In the genomic region with DNA sequence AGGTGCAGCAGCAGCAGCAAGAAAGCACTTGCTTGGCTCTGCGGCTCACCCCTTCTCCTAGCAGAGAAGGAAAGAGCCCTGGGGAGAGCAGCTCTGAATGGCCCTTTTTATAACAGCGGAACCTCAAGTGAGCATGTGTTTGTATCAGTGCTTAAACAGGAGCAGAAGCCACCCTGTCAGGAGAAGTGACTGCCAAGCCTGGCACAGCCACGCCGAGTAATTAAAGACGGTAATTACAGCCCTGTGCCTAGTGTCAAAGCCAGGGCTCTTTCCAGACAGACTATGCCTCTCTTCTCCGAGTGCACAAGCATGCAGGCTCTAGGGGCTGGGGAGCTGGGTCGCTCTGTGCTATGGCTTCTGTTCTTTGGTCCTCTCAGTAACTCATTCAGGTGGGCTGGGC, we compare ENCODE assay signal across 8 mouse cellular contexts. TPM values are rescaled to one million over a fixed set of nuclear protein-coding genes. Genes with fewer than 3 reads are reported as not detected.
DNase-seq lines count a peak whose midpoint lies in the region; ATAC-seq and TF ChIP-seq lines count a peak whose summit lies in the region.

No protein-coding gene starts in this region.

- no peaks in the 10 kb centered on the region for H3K27me3 ChIP-seq in hindbrain, embryonic 10.5 days (ENCODE audit: insufficient read depth, poor library complexity, severe bottlenecking)
- no peaks in the 10 kb centered on the region for H3K27me3 ChIP-seq in hindbrain, embryonic 11.5 days (ENCODE audit: control insufficient read depth, insufficient read depth, low read length)
- H3K27me3 ChIP-seq in cerebellum, adult 2 months (ENCODE audit: control insufficient read depth, insufficient read depth, low read length) = no peaks in the 10 kb centered on the region; the same call in 1 of the 2 replicates
- H3K27me3 ChIP-seq in forebrain, postnatal 0 days (ENCODE audit: insufficient read depth, low read length) = no peaks in the 10 kb centered on the region
- no peaks in the 10 kb centered on the region for H3K27me3 ChIP-seq in limb, embryonic 10.5 days (ENCODE audit: low read depth, poor library complexity, severe bottlenecking)

- no peak for ATAC-seq in hindbrain, embryonic 11.5 days (ENCODE audit: low FRiP score)
- ATAC-seq in forebrain, postnatal 0 days = peak; percentile 95

- H3K27ac ChIP-seq in hindbrain, embryonic 10.5 days = peak overlapping the region; percentile 56; the same call in 1 of the 2 replicates
- no peak overlapping the region for H3K27ac ChIP-seq in hindbrain, embryonic 11.5 days (ENCODE audit: low read depth, low read length)
- no peak overlapping the region for H3K27ac ChIP-seq in cerebellum, adult 2 months (ENCODE audit: insufficient read depth, low read length)
- H3K27ac ChIP-seq in forebrain, postnatal 0 days (ENCODE audit: low read depth, low read length) = peak overlapping the region; percentile 11
- peak overlapping the region; percentile 61 for H3K27ac ChIP-seq in limb, embryonic 10.5 days

- no peak overlapping the region for H3K4me3 ChIP-seq in hindbrain, embryonic 10.5 days
- no peak overlapping the region for H3K4me3 ChIP-seq in hindbrain, embryonic 11.5 days (ENCODE audit: low read depth, low read length)
- no peak overlapping the region for H3K4me3 ChIP-seq in cerebellum, adult 2 months (replicated peaks; ENCODE audit: insufficient read depth, low read depth, low read length)
- H3K4me3 ChIP-seq in forebrain, postnatal 0 days (ENCODE audit: low read depth, low read length) = no peak overlapping the region
- H3K4me3 ChIP-seq in limb, embryonic 10.5 days = no peak overlapping the region

- no peaks in the 10 kb centered on the region for H3K36me3 ChIP-seq in hindbrain, embryonic 10.5 days
- no peaks in the 10 kb centered on the region for H3K36me3 ChIP-seq in hindbrain, embryonic 11.5 days (ENCODE audit: control insufficient read depth, insufficient read depth, low read length)
- no peaks in the 10 kb centered on the region for H3K36me3 ChIP-seq in forebrain, postnatal 0 days (ENCODE audit: insufficient read depth)
- H3K36me3 ChIP-seq in limb, embryonic 10.5 days = 0 out of 2 replicates have a peak, but pooled peaks cover 2% of the 10 kb centered on the region

- DNase-seq in hindbrain, embryonic 10.5 days (ENCODE audit: low spot score) = no peak
- DNase-seq in hindbrain, embryonic 11.5 days (ENCODE audit: low spot score) = no peak
- peak; percentile 34 to 52 for DNase-seq in cerebellum, adult 2 months
- peak; percentile 85 for DNase-seq in forebrain, postnatal 0 days
- DNase-seq in limb, embryonic 10.5 days (ENCODE audit: low spot score) = no peak
- DNase-seq in T-cell, adult 2 months (ENCODE audit: low spot score) = no peak
- DNase-seq in ovary, postnatal 36 days (ENCODE audit: low spot score) = no peak
- no peak for DNase-seq in urinary bladder, postnatal 4 days (ENCODE audit: low spot score in 2 of 2)

- no peak for TF ChIP-seq CTCF in cerebellum, adult 2 months (IDR thresholded peaks at IDR 0.05; ENCODE audit: borderline replicate concordance, insufficient read depth, low read depth, low read length)
- no peak for TF ChIP-seq CTCF in forebrain, postnatal 0 days (IDR thresholded peaks at IDR 0.05; ENCODE audit: low read depth)

- WGBS in hindbrain, embryonic 10.5 days = 66% methylated on average over 7 of the region's 7 CpGs
- 71% methylated on average over 7 of the region's 7 CpGs for WGBS in hindbrain, embryonic 11.5 days
- 2% methylated on average over 7 of the region's 7 CpGs for WGBS in cerebellum, adult 2 months
- 8% methylated on average over 7 of the region's 7 CpGs for WGBS in forebrain, postnatal 0 days
- 36% methylated on average over 7 of the region's 7 CpGs for WGBS in limb, embryonic 10.5 days

- H3K9ac ChIP-seq in hindbrain, embryonic 11.5 days (ENCODE audit: low read depth, low read length) = no peak overlapping the region
- no peak overlapping the region for H3K9ac ChIP-seq in forebrain, postnatal 0 days

- TF ChIP-seq POLR2A in cerebellum, adult 2 months (IDR thresholded peaks at IDR 0.05; ENCODE audit: borderline replicate concordance, insufficient read depth, low read length) = no peak

- H3K4me1 ChIP-seq in hindbrain, embryonic 10.5 days (replicated peaks) = peaks cover 92% of the 10 kb centered on the region
- 0 out of 2 replicates have a peak, but pooled peaks cover 2% of the 10 kb centered on the region for H3K4me1 ChIP-seq in hindbrain, embryonic 11.5 days (replicated peaks; ENCODE audit: control insufficient read depth, insufficient read depth, low read length)
- H3K4me1 ChIP-seq in cerebellum, adult 2 months (ENCODE audit: control insufficient read depth, insufficient read depth, low read length) = peaks cover 5% of the 10 kb centered on the region
- H3K4me1 ChIP-seq in forebrain, postnatal 0 days (ENCODE audit: insufficient read depth) = peaks cover 25% of the 10 kb centered on the region
- peaks cover 97% of the 10 kb centered on the region for H3K4me1 ChIP-seq in limb, embryonic 10.5 days

- H3K9me3 ChIP-seq in hindbrain, embryonic 10.5 days = no peaks in the 10 kb centered on the region
- no peaks in the 10 kb centered on the region for H3K9me3 ChIP-seq in hindbrain, embryonic 11.5 days (ENCODE audit: control insufficient read depth, low read length)
- H3K9me3 ChIP-seq in forebrain, postnatal 0 days (ENCODE audit: low read length) = no peaks in the 10 kb centered on the region
- no peaks in the 10 kb centered on the region for H3K9me3 ChIP-seq in limb, embryonic 10.5 days (replicated peaks)

- H3K4me2 ChIP-seq in hindbrain, embryonic 11.5 days (replicated peaks; ENCODE audit: low read depth, low read length) = no peak overlapping the region
- H3K4me2 ChIP-seq in forebrain, postnatal 0 days (ENCODE audit: low read depth) = peak overlapping the region; percentile 8; the same call in 1 of the 2 replicates

RNA-seq across cellular contexts. Expression of gene Shb, which starts 54.1 kb away (rescaled TPM):
- 3.2 and 3.7 TPM in 2 replicates for polyA plus RNA-seq in hindbrain, embryonic 10.5 days (2016; fragmentation: Nextera tagmentation; extraction: Ambion mirVana)
- 4.2 and 6.2 TPM in 2 replicates for polyA plus RNA-seq in hindbrain, embryonic 11.5 days (2014; fragmentation: Nextera tagmentation; extraction: Ambion mirVana)
- polyA plus RNA-seq in cerebellum, adult 2 months (2012; rRNA removed) = 7.1 and 8.3 TPM in 2 replicates
- total RNA-seq in forebrain, postnatal 0 days (2014; rRNA removed) = 26.7 and 32.6 TPM in 2 replicates
- 8.5 and 8.6 TPM in 2 replicates for polyA plus RNA-seq in forebrain, postnatal 0 days (2015; fragmentation: Nextera tagmentation; extraction: Ambion mirVana)
- 4.3 and 4.8 TPM in 2 replicates for polyA plus RNA-seq in limb, embryonic 10.5 days (2016; fragmentation: Nextera tagmentation; extraction: Ambion mirVana)

Comparison
In these comparisons a context has a peak if more than half of its experiments do, and no peak if none do; other contexts are left out.
1. H3K27ac ChIP-seq: peak in hindbrain, embryonic 10.5 days (single experiment), forebrain, postnatal 0 days (single experiment) and limb, embryonic 10.5 days (single experiment); none in hindbrain, embryonic 11.5 days (single experiment) and cerebellum, adult 2 months (single experiment).
2. DNase-seq: peak in cerebellum, adult 2 months (2 of 2) and forebrain, postnatal 0 days (single experiment); none in hindbrain, embryonic 10.5 days (single experiment), hindbrain, embryonic 11.5 days (single experiment), limb, embryonic 10.5 days (single experiment), T-cell, adult 2 months (single experiment), ovary, postnatal 36 days (single experiment) and urinary bladder, postnatal 4 days (0 of 2).